Mouse (Mus musculus): ENCODE measurements around the gene Rab36. TPM values are rescaled to one million over a fixed set of nuclear protein-coding genes. Genes with fewer than 3 reads are reported as not detected.

Gene Rab36
- polyA plus RNA-seq (2012; rRNA removed), result 13.4 and 19.3 TPM in 2 replicates

- H3K4me1 ChIP-seq (ENCODE audit: control insufficient read depth, insufficient read depth, low read length), result peaks cover 2% of the 10 kb centered on the region; the same call in 1 of the 2 replicates
- H3K4me3 ChIP-seq (replicated peaks; ENCODE audit: extremely low read depth, low read depth, low read length), result peak within 1 kb of the TSS; percentile 60
- TF ChIP-seq POLR2A (IDR thresholded peaks at IDR 0.05; ENCODE audit: borderline replicate concordance, extremely low read depth, low read depth, low read length) (no peak; the same call in 1 of the 2 replicates), CTCF (IDR thresholded peaks at IDR 0.05; ENCODE audit: insufficient read depth, low read length) (no peak)
- DNase-seq, result peak; percentile 75
- WGBS, result 1% methylated on average over 36 of the region's 36 CpGs
Measured at GRCm38 (mm10) chr10:75036883-75037379, at the start of gene Rab36. TSS of gene Rab36 (plus strand) at chr10:75037058.

GRCm38 (mm10) chr10:74987698-74988470, 49.0 kb upstream of the Rab36 start:
- Histone ChIP-seq H3K4me1 (ENCODE audit: control insufficient read depth, insufficient read depth, low read length) (no peaks in the 10 kb centered on the region), H3K4me3 (replicated peaks; ENCODE audit: extremely low read depth, low read depth, low read length) (no peak overlapping the region)
- 38% methylated on average over 14 of the region's 14 CpGs for WGBS
- TF ChIP-seq POLR2A (IDR thresholded peaks at IDR 0.05; ENCODE audit: borderline replicate concordance, extremely low read depth, low read depth, low read length) (no peak), CTCF (IDR thresholded peaks at IDR 0.05; ENCODE audit: insufficient read depth, low read length) (no peak)
- no peak for DNase-seq

- 78% methylated on average over 4 of the region's 4 CpGs for WGBS
- TF ChIP-seq CTCF (IDR thresholded peaks at IDR 0.05; ENCODE audit: insufficient read depth, low read length) (no peak), POLR2A (IDR thresholded peaks at IDR 0.05; ENCODE audit: borderline replicate concordance, extremely low read depth, low read depth, low read length) (no peak)
- no peak overlapping the region for H3K4me3 ChIP-seq (replicated peaks; ENCODE audit: extremely low read depth, low read depth, low read length)
- no peak for DNase-seq
- H3K4me1 ChIP-seq (ENCODE audit: control insufficient read depth, insufficient read depth, low read length), result no peaks in the 10 kb centered on the region
Measured at GRCm38 (mm10) chr10:74989814-74990213, 47.0 kb upstream of the Rab36 start.

GRCm38 (mm10) chr10:74990584-74991322, 46.1 kb upstream of the Rab36 start:
- H3K4me1 ChIP-seq (ENCODE audit: control insufficient read depth, insufficient read depth, low read length), result no peaks in the 10 kb centered on the region
- TF ChIP-seq POLR2A (IDR thresholded peaks at IDR 0.05; ENCODE audit: borderline replicate concordance, extremely low read depth, low read depth, low read length) (no peak), CTCF (IDR thresholded peaks at IDR 0.05; ENCODE audit: insufficient read depth, low read length) (no peak)
- H3K4me3 ChIP-seq (replicated peaks; ENCODE audit: extremely low read depth, low read depth, low read length), result no peak overlapping the region
- DNase-seq, result peak; percentile 39
- WGBS, result 48% methylated on average over 26 of the region's 26 CpGs

- no peak overlapping the region for H3K4me3 ChIP-seq (replicated peaks; ENCODE audit: extremely low read depth, low read depth, low read length)
- no peak for TF ChIP-seq CTCF (IDR thresholded peaks at IDR 0.05; ENCODE audit: insufficient read depth, low read length)
- no peak for TF ChIP-seq POLR2A (IDR thresholded peaks at IDR 0.05; ENCODE audit: borderline replicate concordance, extremely low read depth, low read depth, low read length)
- WGBS, result 21% methylated on average over 5 of the region's 5 CpGs
- no peak for DNase-seq
- no peaks in the 10 kb centered on the region for H3K4me1 ChIP-seq (ENCODE audit: control insufficient read depth, insufficient read depth, low read length)
Measured at GRCm38 (mm10) chr10:74994863-74995262, 42.0 kb upstream of the Rab36 start.

- no peak for TF ChIP-seq POLR2A (IDR thresholded peaks at IDR 0.05; ENCODE audit: borderline replicate concordance, extremely low read depth, low read depth, low read length)
- no peak for TF ChIP-seq CTCF (IDR thresholded peaks at IDR 0.05; ENCODE audit: insufficient read depth, low read length)
- DNase-seq, result no peak
- Histone ChIP-seq H3K4me1 (ENCODE audit: control insufficient read depth, insufficient read depth, low read length) (no peaks in the 10 kb centered on the region), H3K4me3 (replicated peaks; ENCODE audit: extremely low read depth, low read depth, low read length) (no peak overlapping the region)
- WGBS, result 11% methylated on average over 17 of the region's 17 CpGs
Measured at GRCm38 (mm10) chr10:74995377-74995776, 41.5 kb upstream of the Rab36 start.

GRCm38 (mm10) chr10:75001391-75001790, 35.5 kb upstream of the Rab36 start:
- TF ChIP-seq CTCF (IDR thresholded peaks at IDR 0.05; ENCODE audit: insufficient read depth, low read length) (no peak), POLR2A (IDR thresholded peaks at IDR 0.05; ENCODE audit: borderline replicate concordance, extremely low read depth, low read depth, low read length) (no peak)
- Histone ChIP-seq H3K4me1 (ENCODE audit: control insufficient read depth, insufficient read depth, low read length) (no peaks in the 10 kb centered on the region), H3K4me3 (replicated peaks; ENCODE audit: extremely low read depth, low read depth, low read length) (no peak overlapping the region)
- no peak for DNase-seq
- 93% methylated on average over 8 of the region's 8 CpGs for WGBS

- H3K4me1 ChIP-seq (ENCODE audit: control insufficient read depth, insufficient read depth, low read length), result no peaks in the 10 kb centered on the region
- peak; percentile 23 for DNase-seq
- no peak for TF ChIP-seq CTCF (IDR thresholded peaks at IDR 0.05; ENCODE audit: insufficient read depth, low read length)
- no peak for TF ChIP-seq POLR2A (IDR thresholded peaks at IDR 0.05; ENCODE audit: borderline replicate concordance, extremely low read depth, low read depth, low read length)
- WGBS, result 38% methylated on average over 3 of the region's 3 CpGs
- no peak overlapping the region for H3K4me3 ChIP-seq (replicated peaks; ENCODE audit: extremely low read depth, low read depth, low read length)
Measured at GRCm38 (mm10) chr10:75004067-75004466, 32.8 kb upstream of the Rab36 start.

GRCm38 (mm10) chr10:75006889-75007662, 29.8 kb upstream of the Rab36 start:
- WGBS, result 78% methylated on average over 8 of the region's 8 CpGs
- Histone ChIP-seq H3K4me1 (ENCODE audit: control insufficient read depth, insufficient read depth, low read length) (no peaks in the 10 kb centered on the region), H3K4me3 (replicated peaks; ENCODE audit: extremely low read depth, low read depth, low read length) (no peak overlapping the region)
- no peak for DNase-seq
- TF ChIP-seq POLR2A (IDR thresholded peaks at IDR 0.05; ENCODE audit: borderline replicate concordance, extremely low read depth, low read depth, low read length) (no peak), CTCF (IDR thresholded peaks at IDR 0.05; ENCODE audit: insufficient read depth, low read length) (no peak)
